Mouse (Mus musculus) ES-Bruce4 (cell line): ENCODE data around the gene Hmx3.

Source experiments
- CTCF ChIP-seq: IDR thresholded peaks from one replicate; pipeline ENCODE4 v1.8.1; 2011; ENCODE audit warnings: low read depth, low read length
- POLR2A ChIP-seq: IDR thresholded peaks from one replicate; pipeline ENCODE4 v1.8.1; 2011; ENCODE audit warnings: low read length; ENCODE audit not compliant: insufficient read depth

DNA sequence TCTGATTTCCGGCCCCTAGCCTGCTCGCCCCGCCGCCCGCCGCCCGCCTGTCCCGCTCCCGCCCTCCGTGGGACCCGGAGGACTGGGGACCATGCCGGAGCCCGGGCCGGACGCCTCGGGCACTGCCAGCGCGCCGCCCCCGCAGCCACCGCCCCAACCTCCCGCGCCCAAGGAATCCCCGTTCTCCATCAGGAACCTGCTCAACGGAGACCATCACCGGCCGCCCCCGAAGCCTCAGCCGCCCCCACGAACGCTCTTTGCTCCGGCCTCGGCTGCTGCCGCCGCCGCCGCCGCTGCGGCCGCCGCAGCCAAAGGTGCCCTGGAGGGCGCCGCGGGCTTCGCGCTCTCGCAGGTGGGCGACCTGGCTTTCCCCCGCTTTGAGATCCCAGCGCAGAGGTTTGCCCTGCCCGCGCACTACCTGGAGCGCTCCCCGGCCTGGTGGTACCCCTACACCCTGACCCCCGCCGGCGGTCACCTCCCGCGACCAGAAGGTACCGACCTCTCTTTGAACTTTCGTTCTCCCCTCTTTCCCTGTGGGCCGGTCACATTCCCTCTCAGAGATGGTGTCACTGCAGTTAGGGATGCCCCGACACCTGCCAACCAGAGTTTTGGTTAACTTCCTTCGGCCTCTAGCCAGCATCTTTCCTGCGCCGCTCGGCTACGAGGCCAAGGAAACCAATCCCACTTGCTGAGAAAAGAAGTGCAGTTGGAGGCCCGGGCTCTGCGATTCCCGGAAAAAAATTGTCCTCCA, 380 bp downstream of the Hmx3 start:
- no peak for TF ChIP-seq CTCF
- TF ChIP-seq POLR2A = no peak
